Mouse (Mus musculus) MEL (cell line): Measurements from ENCODE around the gene Ifitm10. TPM values are rescaled to one million over a fixed set of nuclear protein-coding genes. Genes with fewer than 3 reads are reported as not detected.
"Not testable (repeated sequence)": the region's sequence is repeated elsewhere in the genome, so short reads cannot be mapped to it uniquely, and the experiment has no call there.

Source experiments
- DNase-seq: peaks from one replicate; pipeline ENCODE4 v3.0.0; 2011; ENCODE audit warnings: low read depth, low spot score
- H3K27ac ChIP-seq: 2 replicates; pipeline ENCODE4 v1.5.1; 2012; ENCODE audit warnings: low read depth, mild to moderate bottlenecking, control low read depth, low read length, moderate library complexity; ENCODE audit not compliant: control insufficient read depth
- H3K27me3 ChIP-seq, 2 experiments: fragments of 150-350 bp in 1 of 2; sonication (generic) in 1 of 2; 2 replicates each; pipeline ENCODE4 v1.6.1; 2012; ENCODE audit warnings: low read length in 2 of 2, mild to moderate bottlenecking in 2 of 2, improper control_type of control experiment in 1 of 2, moderate library complexity in 1 of 2; ENCODE audit not compliant: insufficient read depth in 2 of 2, control insufficient read depth in 1 of 2
- H3K36me3 ChIP-seq, 2 experiments: 2 replicates each; pipeline ENCODE4 v1.6.1; 2012 to 2014; ENCODE audit warnings: low read length in 2 of 2, improper control_type of control experiment in 1 of 2, inconsistent platforms in 1 of 2, mild to moderate bottlenecking in 1 of 2; ENCODE audit not compliant: insufficient read depth in 2 of 2, control insufficient read depth in 1 of 2
- H3K4me1 ChIP-seq, 2 experiments: fragments of 150-350 bp in 1 of 2; sonication (generic) in 1 of 2; 2 replicates each; pipeline ENCODE4 v1.6.1; 2012; ENCODE audit warnings: low read length in 2 of 2, improper control_type of control experiment in 1 of 2, mild to moderate bottlenecking in 1 of 2; ENCODE audit not compliant: insufficient read depth in 2 of 2, control insufficient read depth in 1 of 2
- H3K4me3 ChIP-seq, 2 experiments: fragments of 150-350 bp in 1 of 2; sonication (generic) in 1 of 2; 2 replicates each; pipeline ENCODE4 v1.5.1; 2012; ENCODE audit warnings: low read depth in 2 of 2, low read length in 2 of 2, mild to moderate bottlenecking in 2 of 2, moderate library complexity in 2 of 2, control low read depth in 1 of 2, improper control_type of control experiment in 1 of 2; ENCODE audit not compliant: control insufficient read depth in 1 of 2, insufficient read depth in 1 of 2
- H3K79me2 ChIP-seq: 2 replicates; pipeline ENCODE4 v1.6.1; 2012; ENCODE audit warnings: mild to moderate bottlenecking, low read length, moderate library complexity; ENCODE audit not compliant: control insufficient read depth, poor library complexity, insufficient read depth
- H3K9ac ChIP-seq: 2 replicates; pipeline ENCODE4 v1.6.1; 2012; ENCODE audit warnings: low read depth, mild to moderate bottlenecking, control low read depth, low read length, moderate library complexity; ENCODE audit not compliant: control insufficient read depth, poor library complexity, severe bottlenecking
- H3K9me3 ChIP-seq: fragments of 150-350 bp; sonication (generic); replicated peaks from 2 replicates; pipeline ENCODE4 v1.6.1; 2012; ENCODE audit warnings: mild to moderate bottlenecking, low read length, improper control_type of control experiment, moderate library complexity; ENCODE audit not compliant: insufficient read depth
- CTCF ChIP-seq, 3 experiments: IDR thresholded peaks in 2 of 3; conservative IDR thresholded peaks in 1 of 3; 2 replicates each; pipeline ENCODE4 v1.5.1; 2011 to 2012; ENCODE audit warnings: low read length in 3 of 3, low read depth in 2 of 3, mild to moderate bottlenecking in 2 of 3, improper control_type of control experiment in 1 of 3, inconsistent platforms in 1 of 3, mixed read lengths in 1 of 3, moderate library complexity in 1 of 3; ENCODE audit not compliant: control insufficient read depth in 1 of 3, insufficient read depth in 1 of 3, poor library complexity in 1 of 3, severe bottlenecking in 1 of 3
- E2F4 ChIP-seq: IDR thresholded peaks from 2 replicates; pipeline ENCODE4 v1.6.1; 2011; ENCODE audit warnings: low read depth, low read length, improper control_type of control experiment, borderline replicate concordance
- ETS1 ChIP-seq: IDR thresholded peaks from 2 replicates; pipeline ENCODE4 v1.6.1; 2012; ENCODE audit warnings: low read depth, mild to moderate bottlenecking, inconsistent platforms, low read length, improper control_type of control experiment, moderate library complexity
- HCFC1 ChIP-seq: IDR thresholded peaks from 2 replicates; pipeline ENCODE4 v1.6.1; 2012; ENCODE audit warnings: low read depth, mild to moderate bottlenecking, inconsistent platforms, low read length, improper control_type of control experiment, moderate library complexity
- MAX ChIP-seq: IDR thresholded peaks from 2 replicates; pipeline ENCODE4 v1.6.1; 2011; ENCODE audit warnings: low read length, improper control_type of control experiment
- MXI1 ChIP-seq: IDR thresholded peaks from 2 replicates; pipeline ENCODE4 v1.6.1; 2011; ENCODE audit warnings: mild to moderate bottlenecking, low read depth, low read length, improper control_type of control experiment
- POLR2AphosphoS5 ChIP-seq: IDR thresholded peaks from 2 replicates; pipeline ENCODE4 v1.6.1; 2012; ENCODE audit warnings: low read depth, borderline replicate concordance, mild to moderate bottlenecking, inconsistent platforms, low read length, moderate library complexity, mixed read lengths
- RAD21 ChIP-seq: IDR thresholded peaks from 2 replicates; pipeline ENCODE4 v1.6.1; 2011; ENCODE audit warnings: mild to moderate bottlenecking, low read depth, low read length, improper control_type of control experiment
- SMC3 ChIP-seq: IDR thresholded peaks from 2 replicates; pipeline ENCODE4 v1.6.1; 2011; ENCODE audit warnings: low read depth, low read length, improper control_type of control experiment
- TAL1 ChIP-seq: IDR thresholded peaks from 2 replicates; pipeline ENCODE4 v1.6.1; 2012; ENCODE audit warnings: mild to moderate bottlenecking, inconsistent platforms, low read length, moderate library complexity, mixed read lengths
- USF2 ChIP-seq, 2 experiments: IDR thresholded peaks; 2 replicates each; pipeline ENCODE4 v1.6.1; 2011 to 2012; ENCODE audit warnings: improper control_type of control experiment in 2 of 2, low read length in 2 of 2, borderline replicate concordance in 1 of 2, inconsistent platforms in 1 of 2, low read depth in 1 of 2, mild to moderate bottlenecking in 1 of 2; ENCODE audit not compliant: insufficient read depth in 1 of 2
- ZC3H11A ChIP-seq: IDR thresholded peaks from 2 replicates; pipeline ENCODE4 v1.6.1; 2012; ENCODE audit warnings: low read depth, mild to moderate bottlenecking, inconsistent platforms, low read length, improper control_type of control experiment
- ZKSCAN1 ChIP-seq: IDR thresholded peaks from 2 replicates; pipeline ENCODE4 v1.6.1; 2012; ENCODE audit warnings: low read depth, mild to moderate bottlenecking, inconsistent platforms, low read length, improper control_type of control experiment, moderate library complexity
- ZMIZ1 ChIP-seq: IDR thresholded peaks from 2 replicates; pipeline ENCODE4 v1.6.1; 2012; ENCODE audit warnings: low read depth, mild to moderate bottlenecking, inconsistent platforms, low read length, improper control_type of control experiment, moderate library complexity
- polyA plus RNA-seq, 2 experiments: library from polyadenylated mRNA; stranded (reverse) in 1 of 2; unstranded in 1 of 2; fragments of >175 nt in 1 of 2; fragments of >200 nt in 1 of 2; gene quantifications; 2 replicates each; pipeline versions ENCODE4 v1.2.1 to v1.2.4; 2012; ENCODE audit warnings: low replicate concordance in 2 of 2, low read depth in 1 of 2; ENCODE audit not compliant: insufficient read length in 2 of 2, insufficient read depth in 1 of 2, missing spikeins in 1 of 2
- total RNA-seq: library from RNA; depleted of rRNA; stranded (reverse); fragments of 300-350 nt; gene quantifications from 2 replicates; pipeline ENCODE4 v1.2.3, GENCODE M21; 2012

The Ifitm10 gene
- total and polyA plus RNA-seq, 3 experiments, result 0.21 TPM; not detected in 2

GRCm38 (mm10) chr7:142295418-142295817 lies 78.1 kb downstream of the Ifitm10 start:
- H3K27ac ChIP-seq, result no peak overlapping the region
- H3K79me2 ChIP-seq, result no peaks in the 10 kb centered on the region
- H3K4me3 ChIP-seq, result no peak overlapping the region
- TF ChIP-seq USF2 (IDR thresholded peaks at IDR 0.05; ENCODE audit: borderline replicate concordance in 1 of 2, insufficient read depth in 1 of 2, low read depth in 1 of 2, low read length in 2 of 2) (no peak), POLR2AphosphoS5 (no peak), ZMIZ1 (no peak), ZC3H11A (no peak), RAD21 (no peak), ETS1 (no peak), ZKSCAN1 (no peak), MAX (no peak), E2F4 (no peak), MXI1 (no peak), TAL1 (no peak), HCFC1 (no peak)
- TF ChIP-seq, all 39 proteins: peak for 0
- no peak for DNase-seq
- Histone ChIP-seq H3K9me3 (no peaks in the 10 kb centered on the region), H3K9ac (no peak overlapping the region), H3K27me3 (peaks cover 0 to 9% of the 10 kb centered on the region in 2 experiments; a peak in 3 of 4 replicates), H3K4me1 (no peaks in the 10 kb centered on the region), H3K36me3 (no peaks in the 10 kb centered on the region)

GRCm38 (mm10) chr7:142293851-142294250 lies 79.7 kb downstream of the Ifitm10 start:
- H3K27ac ChIP-seq, H3K36me3 ChIP-seq, H3K9me3 ChIP-seq, H3K9ac ChIP-seq, H3K4me1 ChIP-seq, H3K79me2 ChIP-seq, H3K27me3 ChIP-seq, H3K4me3 ChIP-seq: not testable (repeated sequence)
- peak; percentile 17; the same call in 1 of the 2 replicates for TF ChIP-seq SMC3
- TF ChIP-seq CTCF (IDR thresholded peaks at IDR 0.05 in 2 of 3, conservative IDR thresholded peaks at IDR 0.05 in 1 of 3; ENCODE audit: control insufficient read depth in 1 of 3, insufficient read depth in 1 of 3, low read depth in 2 of 3, low read length in 3 of 3, poor library complexity in 1 of 3, severe bottlenecking in 1 of 3), result peak; percentile 45 to 83 (median 61)
- DNase-seq, result peak; percentile 37

GRCm38 (mm10) chr7:142285910-142286612 lies 87.5 kb downstream of the Ifitm10 start:
- H3K4me1 ChIP-seq, H3K27ac ChIP-seq, H3K36me3 ChIP-seq, H3K9me3 ChIP-seq, H3K9ac ChIP-seq, H3K4me3 ChIP-seq, DNase-seq, H3K27me3 ChIP-seq, H3K79me2 ChIP-seq: not testable (repeated sequence)
